ENCODE assay signal across 8 mouse cellular contexts in the genomic region with DNA sequence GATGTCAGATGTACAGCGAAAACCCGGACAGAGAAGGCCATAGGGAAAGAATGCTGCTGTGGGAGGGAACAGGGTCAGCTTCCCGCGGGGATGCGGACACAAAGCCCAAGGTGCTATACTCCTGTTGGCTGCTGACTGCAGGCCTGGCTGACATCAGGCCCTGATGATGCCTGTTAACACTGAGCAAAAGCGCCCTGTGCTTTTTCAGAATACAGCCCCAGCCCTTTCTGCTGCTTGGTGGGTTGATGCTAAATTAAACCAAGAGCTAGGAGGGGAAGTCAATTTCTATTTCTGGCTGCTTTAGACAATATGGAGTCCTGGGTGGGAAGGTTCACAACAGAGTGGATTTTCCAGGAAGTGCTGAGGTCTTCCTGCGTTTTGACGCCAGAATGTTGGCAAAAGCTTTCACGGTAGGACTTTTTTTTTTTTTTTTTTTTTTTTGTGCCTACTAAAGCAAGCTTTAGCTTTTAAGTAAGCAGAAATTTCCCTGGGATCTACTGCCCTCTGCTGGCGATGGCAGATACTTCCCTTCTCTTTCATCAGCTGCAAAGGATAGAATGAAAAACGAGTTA.
DNase-seq lines count a peak whose midpoint lies in the region; ATAC-seq lines count a peak whose summit lies in the region.

No protein-coding gene starts in this region.

- peak overlapping the region; percentile 27; the same call in 1 of the 2 replicates for H3K9ac ChIP-seq in midbrain, embryonic 15.5 days

- H3K4me2 ChIP-seq in midbrain, embryonic 15.5 days: peak overlapping the region; percentile 26; the same call in 1 of the 2 replicates

- peaks cover 4% of the 10 kb centered on the region for H3K27me3 ChIP-seq in megakaryocyte, embryonic 14.5 days (replicated peaks)
- no peaks in the 10 kb centered on the region for H3K27me3 ChIP-seq in limb, embryonic 10.5 days (ENCODE audit: low read depth, poor library complexity, severe bottlenecking)
- H3K27me3 ChIP-seq in midbrain, embryonic 15.5 days (replicated peaks): peaks cover 8% of the 10 kb centered on the region

- peaks cover 11% of the 10 kb centered on the region for H3K9me3 ChIP-seq in megakaryocyte, embryonic 14.5 days
- no peaks in the 10 kb centered on the region for H3K9me3 ChIP-seq in limb, embryonic 10.5 days (replicated peaks)
- H3K9me3 ChIP-seq in midbrain, embryonic 15.5 days: no peaks in the 10 kb centered on the region

- no peak for ATAC-seq in megakaryocyte, adult 5-6 weeks (ENCODE audit: poor library complexity, severe bottlenecking)
- ATAC-seq in midbrain, embryonic 15.5 days (replicated peaks): no peak

- peaks cover 11% of the 10 kb centered on the region for H3K4me1 ChIP-seq in megakaryocyte, embryonic 14.5 days
- H3K4me1 ChIP-seq in limb, embryonic 10.5 days: peaks cover 50% of the 10 kb centered on the region
- H3K4me1 ChIP-seq in midbrain, embryonic 15.5 days: peaks cover 29% of the 10 kb centered on the region

- no peaks in the 10 kb centered on the region for H3K36me3 ChIP-seq in megakaryocyte, embryonic 14.5 days (replicated peaks; ENCODE audit: low read length)
- no peaks in the 10 kb centered on the region for H3K36me3 ChIP-seq in limb, embryonic 10.5 days
- no peaks in the 10 kb centered on the region for H3K36me3 ChIP-seq in midbrain, embryonic 15.5 days (replicated peaks)

- peak overlapping the region; percentile 84 for H3K27ac ChIP-seq in limb, embryonic 10.5 days
- H3K27ac ChIP-seq in midbrain, embryonic 15.5 days: peak overlapping the region; percentile 62; the same call in 1 of the 2 replicates

- WGBS in limb, embryonic 10.5 days: 12% methylated on average over 11 of the region's 11 CpGs
- 5% methylated on average over 11 of the region's 11 CpGs for WGBS in midbrain, embryonic 15.5 days

- H3K4me3 ChIP-seq in megakaryocyte, embryonic 14.5 days (replicated peaks): peak overlapping the region; percentile 9
- H3K4me3 ChIP-seq in limb, embryonic 10.5 days: peak overlapping the region; percentile 22
- H3K4me3 ChIP-seq in midbrain, embryonic 15.5 days: no peak overlapping the region

- DNase-seq in embryo, embryonic 9.5 days (ENCODE audit: extremely low spot score): peak; percentile 77
- peak; percentile 85 to 91 for DNase-seq in heart, adult 18-20 months
- peak; percentile 78 for DNase-seq in kidney, adult 18-20 months
- DNase-seq in limb, embryonic 10.5 days (ENCODE audit: low spot score): peak; percentile 86
- peak; percentile 68 to 82 for DNase-seq in spleen, postnatal 4 days (ENCODE audit: low spot score in 2 of 2)
